15 mouse cellular contexts compared by ENCODE assay signal in the genomic region with DNA sequence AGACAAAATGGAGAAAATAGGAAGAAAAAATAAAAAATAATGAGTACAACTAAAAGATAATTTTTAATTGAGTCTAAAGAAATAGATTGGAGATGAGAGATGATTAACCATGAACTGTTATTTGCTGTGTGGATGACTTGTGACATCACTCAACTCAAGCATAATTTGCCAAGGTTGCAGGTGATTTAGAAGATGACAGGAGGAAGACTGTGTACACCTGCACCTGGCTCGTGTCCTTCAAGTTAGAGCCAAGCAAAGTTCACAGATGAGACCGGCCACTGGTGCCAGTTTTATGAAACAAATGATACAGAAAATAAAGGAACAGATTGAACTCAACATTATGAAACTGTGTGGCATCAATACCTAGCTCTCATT. TPM values are rescaled to one million over a fixed set of nuclear protein-coding genes. Genes with fewer than 3 reads are reported as not detected.
DNase-seq lines count a peak whose midpoint lies in the region; ATAC-seq lines count a peak whose summit lies in the region.
"Had no signal": no experiment of that assay in that cellular context is flagged by ENCODE, and none has a peak within 500 bp of the region (broad histone marks: within the 10 kb centered on the region; RNA-seq: fewer than 3 reads in every experiment).

No protein-coding gene starts in this region.

- no peak overlapping the region for H3K27ac ChIP-seq in liver, embryonic 12.5 days
- no peak overlapping the region for H3K27ac ChIP-seq in forebrain, embryonic 14.5 days (ENCODE audit: low read depth, low read length)
- H3K27ac ChIP-seq in hindbrain, embryonic 12.5 days = no peak overlapping the region
- H3K27ac ChIP-seq in midbrain, embryonic 16.5 days (ENCODE audit: low read length) = no peak overlapping the region
- H3K27ac ChIP-seq: layer of hippocampus, adult 2 months had no signal

- intact Hi-C loops in heart, postnatal 25 days (cut with DNase I) = no loop called here

- no peaks in the 10 kb centered on the region for H3K9me3 ChIP-seq in liver, embryonic 12.5 days (replicated peaks)
- H3K9me3 ChIP-seq in forebrain, embryonic 14.5 days (replicated peaks; ENCODE audit: control insufficient read depth, low read length) = no peaks in the 10 kb centered on the region
- H3K9me3 ChIP-seq in hindbrain, embryonic 12.5 days (replicated peaks) = no peaks in the 10 kb centered on the region
- no peaks in the 10 kb centered on the region for H3K9me3 ChIP-seq in midbrain, embryonic 16.5 days (replicated peaks; ENCODE audit: control insufficient read depth, low read length, poor library complexity, severe bottlenecking)
- H3K9me3 ChIP-seq: heart, embryonic 13.5 days had no signal

- WGBS in liver, embryonic 12.5 days (ENCODE audit: insufficient replicate concordance) = 43% methylated on average over 2 of the region's 2 CpGs
- 60% methylated on average over 2 of the region's 2 CpGs for WGBS in forebrain, embryonic 14.5 days
- 62% methylated on average over 2 of the region's 2 CpGs for WGBS in hindbrain, embryonic 12.5 days
- WGBS in midbrain, embryonic 16.5 days = 54% methylated on average over 2 of the region's 2 CpGs

- H3K4me1 ChIP-seq in liver, embryonic 12.5 days = no peaks in the 10 kb centered on the region
- no peaks in the 10 kb centered on the region for H3K4me1 ChIP-seq in forebrain, embryonic 14.5 days (ENCODE audit: control insufficient read depth, insufficient read depth, low read length)
- no peaks in the 10 kb centered on the region for H3K4me1 ChIP-seq in hindbrain, embryonic 12.5 days
- no peaks in the 10 kb centered on the region for H3K4me1 ChIP-seq in midbrain, embryonic 16.5 days (ENCODE audit: control insufficient read depth, insufficient read depth, low read length)
- H3K4me1 ChIP-seq: heart, embryonic 13.5 days had no signal

- 0 out of 2 replicates have a peak overlapping the region, but pooled peaks have one; percentile 12 for H3K4me2 ChIP-seq in liver, embryonic 12.5 days
- no peak overlapping the region for H3K4me2 ChIP-seq in forebrain, embryonic 14.5 days (ENCODE audit: low read length)
- no peak overlapping the region for H3K4me2 ChIP-seq in hindbrain, embryonic 12.5 days (replicated peaks)
- no peak overlapping the region for H3K4me2 ChIP-seq in midbrain, embryonic 16.5 days (ENCODE audit: low read length)

- no peak for ATAC-seq in liver, embryonic 12.5 days
- ATAC-seq in forebrain, embryonic 14.5 days = peak; percentile 67
- ATAC-seq in hindbrain, embryonic 12.5 days (ENCODE audit: low FRiP score) = peak; percentile 88
- ATAC-seq in midbrain, embryonic 16.5 days = peak; percentile 88

- DNase-seq in liver = no peak
- DNase-seq in forebrain, embryonic 14.5 days (ENCODE audit: low spot score) = no peak
- DNase-seq in urinary bladder, postnatal 25 days (ENCODE audit: low spot score) = no peak
- no peak for DNase-seq in heart, postnatal 25 days (ENCODE audit: low spot score)

- no peaks in the 10 kb centered on the region for H3K27me3 ChIP-seq in liver, embryonic 12.5 days (replicated peaks)
- H3K27me3 ChIP-seq in forebrain, embryonic 14.5 days (replicated peaks; ENCODE audit: control insufficient read depth, insufficient read depth, low read length) = no peaks in the 10 kb centered on the region
- H3K27me3 ChIP-seq in hindbrain, embryonic 12.5 days = no peaks in the 10 kb centered on the region
- H3K27me3 ChIP-seq in midbrain, embryonic 16.5 days (ENCODE audit: control insufficient read depth, insufficient read depth, low read depth, low read length) = no peaks in the 10 kb centered on the region
- H3K27me3 ChIP-seq: CH12.LX; heart, embryonic 13.5 days had no signal

- H3K4me3 ChIP-seq in liver, embryonic 12.5 days = no peak overlapping the region
- H3K4me3 ChIP-seq in forebrain, embryonic 14.5 days (ENCODE audit: low read depth, low read length) = no peak overlapping the region
- no peak overlapping the region for H3K4me3 ChIP-seq in hindbrain, embryonic 12.5 days
- no peak overlapping the region for H3K4me3 ChIP-seq in midbrain, embryonic 16.5 days (ENCODE audit: low read depth, low read length)

- no peak overlapping the region for H3K9ac ChIP-seq in liver, embryonic 12.5 days
- no peak overlapping the region for H3K9ac ChIP-seq in forebrain, embryonic 14.5 days (ENCODE audit: low read length)
- no peak overlapping the region for H3K9ac ChIP-seq in hindbrain, embryonic 12.5 days
- no peak overlapping the region for H3K9ac ChIP-seq in midbrain, embryonic 16.5 days (ENCODE audit: low read depth, low read length)

- no peaks in the 10 kb centered on the region for H3K36me3 ChIP-seq in liver, embryonic 12.5 days
- H3K36me3 ChIP-seq in forebrain, embryonic 14.5 days (ENCODE audit: control insufficient read depth, insufficient read depth, low read length) = no peaks in the 10 kb centered on the region
- no peaks in the 10 kb centered on the region for H3K36me3 ChIP-seq in hindbrain, embryonic 12.5 days
- H3K36me3 ChIP-seq in midbrain, embryonic 16.5 days (ENCODE audit: control insufficient read depth, insufficient read depth, low read length) = no peaks in the 10 kb centered on the region
- H3K36me3 ChIP-seq: heart, embryonic 13.5 days had no signal

RNA-seq across cellular contexts. Expression of a gene that starts 10.0 kb away (rescaled TPM):
- polyA plus RNA-seq in liver, embryonic 12.5 days (2016; fragmentation: Nextera tagmentation; extraction: Ambion mirVana) = not detected in 2 replicates
- polyA plus RNA-seq in forebrain, embryonic 14.5 days (2014; fragmentation: Nextera tagmentation; extraction: Ambion mirVana) = not detected in 2 replicates
- polyA plus RNA-seq in hindbrain, embryonic 12.5 days (2016; fragmentation: Nextera tagmentation; extraction: Ambion mirVana) = not detected in 2 replicates
- not detected in 2 replicates for polyA plus RNA-seq in midbrain, embryonic 16.5 days (2015; fragmentation: Nextera tagmentation; extraction: Ambion mirVana)
- not detected for total RNA-seq in heart, postnatal 25 days (2021)
- total RNA-seq: CH12.LX; gastrocnemius, postnatal 10 days; layer of hippocampus, adult 2 months; left cerebral cortex, postnatal 25 days; monocyte, adult 5-6 weeks had no signal
- polyA plus RNA-seq: heart, embryonic 13.5 days; lung, adult 2 months; stomach, embryonic 16.5 days had no signal
